ENCODE assay signal across 10 mouse cellular contexts in genomic region chr4:137367275-137368088, GRCm38 (mm10). TPM values are rescaled to one million over a fixed set of nuclear protein-coding genes. Genes with fewer than 3 reads are reported as not detected.
DNase-seq lines count a peak whose midpoint lies in the region; ATAC-seq and TF ChIP-seq lines count a peak whose summit lies in the region.
"Had no signal": no experiment of that assay in that cellular context is flagged by ENCODE, and none has a peak within 500 bp of the region (broad histone marks: within the 10 kb centered on the region; RNA-seq: fewer than 3 reads in every experiment).

No protein-coding gene starts in this region.

- no peak overlapping the region for H3K4me2 ChIP-seq in forebrain, embryonic 11.5 days (ENCODE audit: low read depth, low read length, severe bottlenecking)
- H3K4me2 ChIP-seq in forebrain, embryonic 14.5 days (ENCODE audit: low read length), result no peak overlapping the region
- no peak overlapping the region for H3K4me2 ChIP-seq in heart, embryonic 11.5 days

- peak; percentile 44 for DNase-seq in forebrain, embryonic 11.5 days (ENCODE audit: low spot score)
- no peak for DNase-seq in forebrain, embryonic 14.5 days (ENCODE audit: low spot score)
- DNase-seq in MEL (ENCODE audit: low read depth, low spot score), result peak; percentile 90
- DNase-seq in limb, embryonic 10.5 days (ENCODE audit: low spot score), result no peak
- peak; percentile 82 for DNase-seq in naive thymus-derived CD4-positive, alpha-beta T cell, adult 2 months (ENCODE audit: low read depth)
- no peak for DNase-seq in left cerebral cortex, postnatal 4 days
- DNase-seq in adrenal gland, adult 8-10 months, result no peak

- peak; percentile 36 to 71; a peak in 3 of 4 replicates for TF ChIP-seq EP300 in MEL (IDR thresholded peaks at IDR 0.05; ENCODE audit: low read depth in 1 of 2, low read length in 2 of 2)

- WGBS in forebrain, embryonic 11.5 days, result 49% methylated on average over 5 of the region's 5 CpGs
- WGBS in forebrain, embryonic 14.5 days, result 46% methylated on average over 5 of the region's 5 CpGs
- 35% methylated on average over 5 of the region's 5 CpGs for WGBS in heart, embryonic 11.5 days (ENCODE audit: insufficient replicate concordance)
- 48% methylated on average over 5 of the region's 5 CpGs for WGBS in limb, embryonic 10.5 days

- H3K4me1 ChIP-seq in forebrain, embryonic 11.5 days (replicated peaks; ENCODE audit: control insufficient read depth, insufficient read depth, low read length), result no peaks in the 10 kb centered on the region
- H3K4me1 ChIP-seq in forebrain, embryonic 14.5 days (ENCODE audit: control insufficient read depth, insufficient read depth, low read length), result no peaks in the 10 kb centered on the region
- H3K4me1 ChIP-seq in MEL (ENCODE audit: control insufficient read depth in 1 of 2, insufficient read depth in 2 of 2, low read length in 2 of 2), result peaks cover 8 to 44% of the 10 kb centered on the region in 2 experiments
- peaks cover 19% of the 10 kb centered on the region for H3K4me1 ChIP-seq in heart, embryonic 11.5 days (ENCODE audit: control insufficient read depth, insufficient read depth, low read length)
- H3K4me1 ChIP-seq in limb, embryonic 10.5 days, result peaks cover 31% of the 10 kb centered on the region

- H3K9me3 ChIP-seq in forebrain, embryonic 11.5 days (ENCODE audit: control insufficient read depth, low read length), result no peaks in the 10 kb centered on the region
- H3K9me3 ChIP-seq in forebrain, embryonic 14.5 days (replicated peaks; ENCODE audit: control insufficient read depth, low read length), result no peaks in the 10 kb centered on the region
- H3K9me3 ChIP-seq in MEL (replicated peaks; ENCODE audit: insufficient read depth, low read length), result no peaks in the 10 kb centered on the region
- no peaks in the 10 kb centered on the region for H3K9me3 ChIP-seq in heart, embryonic 11.5 days (replicated peaks; ENCODE audit: control insufficient read depth, low read length)
- H3K9me3 ChIP-seq in limb, embryonic 10.5 days (replicated peaks), result no peaks in the 10 kb centered on the region

- no peak overlapping the region for H3K4me3 ChIP-seq in forebrain, embryonic 11.5 days (ENCODE audit: low read depth, low read length)
- no peak overlapping the region for H3K4me3 ChIP-seq in forebrain, embryonic 14.5 days (ENCODE audit: low read depth, low read length)
- H3K4me3 ChIP-seq in MEL (ENCODE audit: control insufficient read depth in 1 of 2, insufficient read depth in 1 of 2, low read depth in 2 of 2, low read length in 2 of 2), result peak overlapping the region; percentile 38 to 54
- no peak overlapping the region for H3K4me3 ChIP-seq in heart, embryonic 11.5 days (ENCODE audit: low read depth, low read length)
- H3K4me3 ChIP-seq in limb, embryonic 10.5 days, result no peak overlapping the region

- no peak overlapping the region for H3K27ac ChIP-seq in forebrain, embryonic 11.5 days (ENCODE audit: low read depth, low read length)
- no peak overlapping the region for H3K27ac ChIP-seq in forebrain, embryonic 14.5 days (ENCODE audit: low read depth, low read length)
- peak overlapping the region; percentile 68 for H3K27ac ChIP-seq in MEL (ENCODE audit: control insufficient read depth, low read depth, low read length)
- 0 out of 2 replicates have a peak overlapping the region, but pooled peaks have one; percentile 38 for H3K27ac ChIP-seq in heart, embryonic 11.5 days (ENCODE audit: low read depth, low read length)
- peak overlapping the region; percentile 61 for H3K27ac ChIP-seq in limb, embryonic 10.5 days
- H3K27ac ChIP-seq: liver, embryonic 14.5 days had no signal

- no peaks in the 10 kb centered on the region for H3K36me3 ChIP-seq in forebrain, embryonic 11.5 days (ENCODE audit: control insufficient read depth, insufficient read depth, low read length)
- H3K36me3 ChIP-seq in forebrain, embryonic 14.5 days (ENCODE audit: control insufficient read depth, insufficient read depth, low read length), result no peaks in the 10 kb centered on the region
- H3K36me3 ChIP-seq in MEL (ENCODE audit: control insufficient read depth in 1 of 2, insufficient read depth in 2 of 2, low read length in 2 of 2), result peaks cover 0 to 18% of the 10 kb centered on the region in 2 experiments; a peak in 2 of 4 replicates
- no peaks in the 10 kb centered on the region for H3K36me3 ChIP-seq in heart, embryonic 11.5 days (ENCODE audit: control insufficient read depth, insufficient read depth, low read length)
- no peaks in the 10 kb centered on the region for H3K36me3 ChIP-seq in limb, embryonic 10.5 days

- intact Hi-C loops in left cerebral cortex, postnatal 4 days (cut with DNase I), result no loop called here

- TF ChIP-seq RAD21 in MEL (IDR thresholded peaks at IDR 0.05; ENCODE audit: low read depth, low read length), result no peak

- H3K79me2 ChIP-seq in MEL (ENCODE audit: control insufficient read depth, insufficient read depth, low read length, poor library complexity), result no peaks in the 10 kb centered on the region

- no peaks in the 10 kb centered on the region for H3K27me3 ChIP-seq in forebrain, embryonic 11.5 days (ENCODE audit: control insufficient read depth, insufficient read depth, low read length)
- H3K27me3 ChIP-seq in forebrain, embryonic 14.5 days (replicated peaks; ENCODE audit: control insufficient read depth, insufficient read depth, low read length), result no peaks in the 10 kb centered on the region
- H3K27me3 ChIP-seq in MEL (ENCODE audit: control insufficient read depth in 1 of 2, insufficient read depth in 2 of 2, low read length in 2 of 2), result no peaks in the 10 kb centered on the region
- no peaks in the 10 kb centered on the region for H3K27me3 ChIP-seq in heart, embryonic 11.5 days (ENCODE audit: control insufficient read depth, insufficient read depth, low read length)
- H3K27me3 ChIP-seq in limb, embryonic 10.5 days (ENCODE audit: low read depth, poor library complexity, severe bottlenecking), result no peaks in the 10 kb centered on the region

- ATAC-seq in forebrain, embryonic 11.5 days (replicated peaks; ENCODE audit: low FRiP score), result no peak
- ATAC-seq in forebrain, embryonic 14.5 days, result no peak
- no peak; the same call in 1 of the 2 replicates for ATAC-seq in heart, embryonic 11.5 days (replicated peaks; ENCODE audit: insufficient number of reproducible peaks, low FRiP score, low TSS enrichment)

- no peak for TF ChIP-seq CTCF in MEL (IDR thresholded peaks at IDR 0.05 in 2 of 3, conservative IDR thresholded peaks at IDR 0.05 in 1 of 3; ENCODE audit: control insufficient read depth in 1 of 3, insufficient read depth in 1 of 3, low read depth in 2 of 3, low read length in 3 of 3, poor library complexity in 1 of 3, severe bottlenecking in 1 of 3)

- H3K9ac ChIP-seq in forebrain, embryonic 11.5 days (ENCODE audit: low read length), result no peak overlapping the region
- no peak overlapping the region for H3K9ac ChIP-seq in forebrain, embryonic 14.5 days (ENCODE audit: low read length)
- H3K9ac ChIP-seq in MEL (ENCODE audit: control insufficient read depth, low read depth, low read length, poor library complexity, severe bottlenecking), result peak overlapping the region; percentile 53
- H3K9ac ChIP-seq in heart, embryonic 11.5 days (ENCODE audit: low read depth, low read length), result no peak overlapping the region
- H3K9ac ChIP-seq: liver, embryonic 14.5 days had no signal

- TF ChIP-seq POLR2A in MEL (IDR thresholded peaks at IDR 0.05; ENCODE audit: control insufficient read depth in 1 of 2, insufficient read depth in 1 of 2, low read depth in 1 of 2, low read length in 2 of 2, poor library complexity in 1 of 2), result no peak; a peak in 1 of 4 replicates

TF ChIP-seq in MEL, 35 proteins besides CTCF, POLR2A, EP300 and RAD21 (continues in another document):
- TF ChIP-seq ZC3H11A (IDR thresholded peaks at IDR 0.05; ENCODE audit: low read depth, low read length) (no peak), E2F4 (IDR thresholded peaks at IDR 0.05; ENCODE audit: borderline replicate concordance, low read depth, low read length) (no peak), ZNF384 (IDR thresholded peaks at IDR 0.05; ENCODE audit: low read depth, low read length) (no peak), MYB (IDR thresholded peaks at IDR 0.05; ENCODE audit: low read depth, low read length) (no peak), MYC (IDR thresholded peaks at IDR 0.05; ENCODE audit: low read depth, low read length) (no peak), ETS1 (IDR thresholded peaks at IDR 0.05; ENCODE audit: low read depth, low read length) (no peak; the same call in none of the 2 replicates), TBP (IDR thresholded peaks at IDR 0.05; ENCODE audit: low read depth, low read length) (no peak), MEF2A (IDR thresholded peaks at IDR 0.05; ENCODE audit: extremely low read depth, insufficient replicate concordance, low read depth, low read length, poor library complexity, severe bottlenecking) (no peak), SMC3 (IDR thresholded peaks at IDR 0.05; ENCODE audit: low read depth, low read length) (no peak), SIN3A (IDR thresholded peaks at IDR 0.05; ENCODE audit: low read length) (peak; percentile 86), UBTF (IDR thresholded peaks at IDR 0.05; ENCODE audit: borderline replicate concordance, insufficient read depth, low read depth, low read length) (no peak), HCFC1 (IDR thresholded peaks at IDR 0.05; ENCODE audit: low read depth, low read length) (0 out of 2 replicates have a peak, but pooled peaks have one; percentile 34)

RNA-seq across cellular contexts. Expression of gene Cdc42, which starts 10.0 kb away (rescaled TPM):
- 623 and 626 TPM in 2 replicates for polyA plus RNA-seq in forebrain, embryonic 11.5 days (2014; fragmentation: Nextera tagmentation; extraction: Ambion mirVana)
- 928 and 953 TPM in 2 replicates for polyA plus RNA-seq in forebrain, embryonic 14.5 days (2014; fragmentation: Nextera tagmentation; extraction: Ambion mirVana)
- total RNA-seq in MEL (2012; rRNA removed), result 173 and 174 TPM in 2 replicates
- 100 to 1,000 TPM; 117 to 203 TPM for polyA plus RNA-seq in MEL (2012; ENCODE audit: insufficient read depth in 1 of 2, insufficient read length in 2 of 2, low read depth in 1 of 2, low replicate concordance in 2 of 2, missing spikeins in 1 of 2)
- 525 and 599 TPM in 2 replicates for polyA plus RNA-seq in heart, embryonic 11.5 days (2014; fragmentation: Nextera tagmentation; extraction: Ambion mirVana)
- polyA plus RNA-seq in limb, embryonic 10.5 days (2016; fragmentation: Nextera tagmentation; extraction: Ambion mirVana), result 531 and 571 TPM in 2 replicates
- 100 to 1,000 TPM; 568 to 579 TPM for total RNA-seq in left cerebral cortex, postnatal 4 days (2021)
- total RNA-seq in adrenal gland, adult 8-10 months (2022), result 100 to 1,000 TPM; 385 to 468 (median 412) TPM

RNA-seq across cellular contexts. Expression of gene Cela3a, which starts 42.1 kb away (rescaled TPM):
- polyA plus RNA-seq in forebrain, embryonic 11.5 days (2014; fragmentation: Nextera tagmentation; extraction: Ambion mirVana), result not detected in 2 replicates
- not detected in 2 replicates for polyA plus RNA-seq in forebrain, embryonic 14.5 days (2014; fragmentation: Nextera tagmentation; extraction: Ambion mirVana)
- not detected in 2 replicates for total RNA-seq in MEL (2012; rRNA removed)
- not detected for polyA plus RNA-seq in MEL (2012; ENCODE audit: insufficient read depth in 1 of 2, insufficient read length in 2 of 2, low read depth in 1 of 2, low replicate concordance in 2 of 2, missing spikeins in 1 of 2)
- polyA plus RNA-seq in heart, embryonic 11.5 days (2014; fragmentation: Nextera tagmentation; extraction: Ambion mirVana), result not detected in 2 replicates
- not detected in 2 replicates for polyA plus RNA-seq in limb, embryonic 10.5 days (2016; fragmentation: Nextera tagmentation; extraction: Ambion mirVana)
- total RNA-seq in left cerebral cortex, postnatal 4 days (2021), result not detected
- not detected for total RNA-seq in adrenal gland, adult 8-10 months (2022)
- total RNA-seq: ES-E14 had no signal
- polyA plus RNA-seq: liver, embryonic 14.5 days had no signal

Comparison
In these comparisons a context has a peak if more than half of its experiments do, and no peak if none do; other contexts are left out.
1. DNase-seq: peak in forebrain, embryonic 11.5 days (single experiment), MEL (single experiment) and naive thymus-derived CD4-positive, alpha-beta T cell, adult 2 months (single experiment); none in forebrain, embryonic 14.5 days (single experiment), limb, embryonic 10.5 days (single experiment), left cerebral cortex, postnatal 4 days (single experiment) and adrenal gland, adult 8-10 months (single experiment).
2. H3K27ac ChIP-seq: peak in MEL (single experiment), heart, embryonic 11.5 days (single experiment) and limb, embryonic 10.5 days (single experiment); none in forebrain, embryonic 11.5 days (single experiment) and forebrain, embryonic 14.5 days (single experiment).
3. H3K4me3 ChIP-seq: peak in MEL (2 of 2); none in forebrain, embryonic 11.5 days (single experiment), forebrain, embryonic 14.5 days (single experiment), heart, embryonic 11.5 days (single experiment) and limb, embryonic 10.5 days (single experiment).